ENCODE assay signal across 9 mouse cellular contexts in the genomic region with DNA sequence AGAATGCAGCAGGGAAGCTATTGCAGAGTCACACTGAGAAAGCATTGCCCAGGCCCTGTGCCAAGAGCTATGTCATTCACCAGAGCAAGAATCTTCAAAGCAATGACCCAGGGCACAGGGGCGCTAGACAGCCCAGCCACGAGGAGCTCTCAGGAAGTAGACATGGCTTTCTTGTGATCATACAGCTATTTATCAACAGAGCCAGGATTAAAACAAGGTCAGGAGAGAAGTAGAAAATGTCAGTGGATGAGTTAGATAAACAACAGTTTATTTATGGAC. TPM values are rescaled to one million over a fixed set of nuclear protein-coding genes. Genes with fewer than 3 reads are reported as not detected.
DNase-seq lines count a peak whose midpoint lies in the region; ATAC-seq and TF ChIP-seq lines count a peak whose summit lies in the region.
"Had no signal": no experiment of that assay in that cellular context is flagged by ENCODE, and none has a peak within 500 bp of the region (broad histone marks: within the 10 kb centered on the region; RNA-seq: fewer than 3 reads in every experiment).

No protein-coding gene starts in this region.

- no peak for TF ChIP-seq CTCF in cerebellum, adult 2 months (IDR thresholded peaks at IDR 0.05; ENCODE audit: borderline replicate concordance, insufficient read depth, low read depth, low read length)

- H3K27ac ChIP-seq in cerebellum, adult 2 months (ENCODE audit: insufficient read depth, low read length), result 0 out of 2 replicates have a peak overlapping the region, but pooled peaks have one; percentile 32

- no peaks in the 10 kb centered on the region for H3K27me3 ChIP-seq in cerebellum, adult 2 months (ENCODE audit: control insufficient read depth, insufficient read depth, low read length)
- H3K27me3 ChIP-seq: limb, embryonic 15.5 days had no signal

- peak; percentile 67 to 70 for DNase-seq in cerebellum, adult 2 months
- DNase-seq in cerebellum, adult 9-10 months, result no peak
- DNase-seq in urinary bladder, postnatal 14 days (ENCODE audit: low spot score), result peak; percentile 57
- no peak for DNase-seq in urinary bladder, postnatal 4 days (ENCODE audit: low spot score in 2 of 2)
- peak; percentile 74 to 83 for DNase-seq in heart, postnatal 14 days
- no peak for DNase-seq in layer of hippocampus, postnatal 25 days (ENCODE audit: extremely low spot score in 1 of 2, low spot score in 1 of 2)
- no peak for DNase-seq in urinary bladder, adult 2 months (ENCODE audit: low spot score)

- WGBS in cerebellum, adult 2 months, result 12% methylated on average over 2 of the region's 2 CpGs

- TF ChIP-seq POLR2A in cerebellum, adult 2 months (IDR thresholded peaks at IDR 0.05; ENCODE audit: borderline replicate concordance, insufficient read depth, low read length), result no peak

- H3K4me3 ChIP-seq in cerebellum, adult 2 months (replicated peaks; ENCODE audit: insufficient read depth, low read depth, low read length), result no peak overlapping the region
- H3K4me3 ChIP-seq: limb, embryonic 15.5 days had no signal

- peaks cover 26% of the 10 kb centered on the region for H3K4me1 ChIP-seq in cerebellum, adult 2 months (ENCODE audit: control insufficient read depth, insufficient read depth, low read length)

- intact Hi-C loops in heart, postnatal 14 days (cut with DNase I), result no loop called here

- ATAC-seq in megakaryocyte-erythroid progenitor cell, adult 5-6 weeks (replicated peaks; ENCODE audit: low FRiP score, low TSS enrichment, poor library complexity, severe bottlenecking), result 0 out of 2 replicates have a peak, but pooled peaks have one; percentile 29

RNA-seq across cellular contexts. Expression of gene Lrrc74a, which starts 56.6 kb away (rescaled TPM):
- not detected in 2 replicates for polyA plus RNA-seq in cerebellum, adult 2 months (2012; rRNA removed)
- not detected for total RNA-seq in heart, postnatal 14 days (2021)
- total RNA-seq in megakaryocyte-erythroid progenitor cell, adult 5-6 weeks (2014; fragmentation: Nextera tagmentation), result not detected in 2 replicates
- total RNA-seq in megakaryocyte-erythroid progenitor cell, adult 5-6 weeks (2017), result not detected in 2 replicates
- not detected for total RNA-seq in layer of hippocampus, postnatal 25 days (2021)
- polyA plus RNA-seq in urinary bladder, adult 2 months (2012; rRNA removed), result not detected in 2 replicates
- polyA plus RNA-seq: limb, embryonic 15.5 days had no signal

Comparison
In these comparisons a context has a peak if more than half of its experiments do, and no peak if none do; other contexts are left out.
1. DNase-seq: peak in cerebellum, adult 2 months (2 of 2), urinary bladder, postnatal 14 days (single experiment) and heart, postnatal 14 days (2 of 2); none in cerebellum, adult 9-10 months (single experiment), urinary bladder, postnatal 4 days (0 of 2), layer of hippocampus, postnatal 25 days (0 of 2) and urinary bladder, adult 2 months (single experiment).